Mouse (Mus musculus) midbrain, postnatal 0 days (tissue): Measurements from ENCODE around the gene Gm1043. TPM values are rescaled to one million over a fixed set of nuclear protein-coding genes. Genes with fewer than 3 reads are reported as not detected.

ENCODE experiments used
- ATAC-seq: fragments of 200-750 bp; cut with Nextera tagmentation; 2 replicates; pipeline ENCODE4 v1.8.0; 2017; ENCODE audit warnings: moderate number of reproducible peaks, mild to moderate bottlenecking, moderate TSS enrichment, moderate library complexity; ENCODE audit not compliant: low FRiP score
- DNase-seq: peaks from one replicate; pipeline ENCODE4 v3.0.0-alpha.2; 2015; ENCODE audit warnings: low spot score
- H3K27ac ChIP-seq: fragments of 300-500 bp; sonication (generic); 2 replicates; pipeline ENCODE4 v1.5.1; 2014; ENCODE audit warnings: low read depth, mild to moderate bottlenecking, low read length, mixed read lengths
- H3K27me3 ChIP-seq: fragments of 300-500 bp; sonication (generic); 2 replicates; pipeline ENCODE4 v1.6.1; 2014; ENCODE audit warnings: low read length, control low read depth, mixed read lengths; ENCODE audit not compliant: insufficient read depth
- H3K36me3 ChIP-seq: fragments of 300-500 bp; sonication (generic); 2 replicates; pipeline ENCODE4 v1.6.1; 2014; ENCODE audit warnings: low read length, control low read depth, mixed read lengths; ENCODE audit not compliant: insufficient read depth
- H3K4me1 ChIP-seq: fragments of 300-500 bp; sonication (generic); 2 replicates; pipeline ENCODE4 v1.6.1; 2014; ENCODE audit warnings: mild to moderate bottlenecking, control low read depth, antibody characterized with exemption, low read length, mixed read lengths; ENCODE audit not compliant: insufficient read depth
- H3K4me2 ChIP-seq: fragments of 300-500 bp; sonication (generic); 2 replicates; pipeline ENCODE4 v1.6.1; 2014; ENCODE audit warnings: low read depth, mild to moderate bottlenecking, low read length, mixed read lengths; ENCODE audit not compliant: poor library complexity, severe bottlenecking
- H3K4me3 ChIP-seq: fragments of 300-500 bp; sonication (generic); 2 replicates; pipeline ENCODE4 v1.5.1; 2014; ENCODE audit warnings: low read depth, mild to moderate bottlenecking, low read length, moderate library complexity
- H3K9ac ChIP-seq: fragments of 300-500 bp; sonication (generic); replicated peaks from 2 replicates; pipeline ENCODE4 v1.6.1; 2014; ENCODE audit warnings: mild to moderate bottlenecking, low read length, moderate library complexity, mixed read lengths; ENCODE audit not compliant: poor library complexity, severe bottlenecking
- H3K9me3 ChIP-seq: fragments of 300-500 bp; sonication (generic); 2 replicates; pipeline ENCODE4 v1.6.1; 2016; ENCODE audit warnings: low read length, control low read depth
- CTCF ChIP-seq: IDR thresholded peaks from 2 replicates; pipeline ENCODE4 v1.5.1; 2016; ENCODE audit warnings: antibody characterized with exemption, mild to moderate bottlenecking
- WGBS: fragments of 180-500 bp; shearing (Covaris S2); extraction: QIAGEN DNeasy Blood & Tissue Kit; methylation state at CpG from one replicate; pipeline ENCODE4 v1.1.7; 2014; 5-methylcytosine and 5-hydroxymethylcytosine counted together
- polyA plus RNA-seq: library from polyadenylated mRNA; unstranded; fragments of >200 nt; fragmentation: Nextera tagmentation; extraction: Ambion mirVana; gene quantifications from 2 replicates; pipeline ENCODE4 v1.2.1, GENCODE M21; 2015
- total RNA-seq: library from RNA; depleted of rRNA; stranded (reverse); fragments of >200 nt; gene quantifications from 2 replicates; pipeline ENCODE4 v1.2.3, GENCODE M21; 2014

Gm1043 gene
- total and polyA plus RNA-seq, 2 experiments from 2014 or later, result 1.6 to 19.4 TPM

DNA sequence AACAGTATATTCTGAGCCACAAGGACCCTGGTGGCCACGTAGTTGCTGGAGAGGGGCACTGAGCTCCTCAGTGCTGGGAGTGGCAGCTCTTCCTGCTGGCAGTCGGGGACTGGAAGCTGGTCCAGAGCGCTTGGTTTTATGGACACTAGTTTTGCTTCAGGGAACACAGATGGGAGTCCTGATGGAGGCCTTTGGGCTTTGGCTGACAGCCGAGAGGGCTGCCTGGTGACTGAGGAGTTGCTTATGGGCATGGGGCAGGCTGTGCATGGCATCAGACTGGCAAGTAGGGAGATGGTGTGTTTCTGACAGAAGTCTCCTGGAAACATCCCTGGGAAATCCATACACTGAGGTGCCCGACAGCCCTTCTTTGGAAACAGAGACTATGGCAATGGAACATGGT, 105.2 kb downstream of the Gm1043 start:
- no peaks in the 10 kb centered on the region for H3K36me3 ChIP-seq
- no peak for TF ChIP-seq CTCF
- no peak overlapping the region for H3K9ac ChIP-seq
- ATAC-seq (no peak), DNase-seq (no peak)
- no peaks in the 10 kb centered on the region for H3K27me3 ChIP-seq
- H3K27ac ChIP-seq, result no peak overlapping the region
- no peaks in the 10 kb centered on the region for H3K9me3 ChIP-seq
- H3K4me1 ChIP-seq, result no peaks in the 10 kb centered on the region
- 80% methylated on average over 5 of the region's 5 CpGs for WGBS
- no peak overlapping the region for H3K4me2 ChIP-seq
- H3K4me3 ChIP-seq, result no peak overlapping the region

DNA sequence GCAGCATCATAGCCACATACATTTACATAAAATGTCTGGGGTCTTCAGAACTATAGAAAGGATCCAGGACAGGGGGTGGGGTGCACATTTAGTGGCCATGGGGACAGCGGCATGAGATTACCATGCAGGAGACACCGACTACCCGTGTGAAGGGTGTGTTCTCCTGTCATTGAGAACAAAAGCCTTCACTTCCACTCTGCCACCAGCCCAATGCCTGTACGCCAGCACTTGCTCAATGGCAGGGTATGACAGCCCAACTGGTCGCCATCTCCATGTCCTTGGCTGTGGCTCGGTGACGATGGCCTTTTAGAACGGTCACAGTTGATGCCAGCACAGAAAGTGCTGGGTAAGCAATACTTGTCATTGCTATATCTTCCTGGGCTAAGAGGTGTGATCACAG, 111.0 kb downstream of the Gm1043 start:
- no peak for ATAC-seq
- DNase-seq, result no peak
- 60% methylated on average over 8 of the region's 8 CpGs for WGBS
- Histone ChIP-seq H3K4me1 (peaks cover 7% of the 10 kb centered on the region; the same call in 1 of the 2 replicates), H3K4me2 (no peak overlapping the region), H3K27ac (no peak overlapping the region), H3K9ac (no peak overlapping the region), H3K9me3 (no peaks in the 10 kb centered on the region), H3K4me3 (no peak overlapping the region), H3K27me3 (no peaks in the 10 kb centered on the region), H3K36me3 (0 out of 2 replicates have a peak, but pooled peaks cover 4% of the 10 kb centered on the region)
- no peak for TF ChIP-seq CTCF

- Histone ChIP-seq H3K27ac (no peak overlapping the region), H3K36me3 (0 out of 2 replicates have a peak, but pooled peaks cover 4% of the 10 kb centered on the region), H3K4me3 (no peak overlapping the region), H3K27me3 (no peaks in the 10 kb centered on the region), H3K4me2 (no peak overlapping the region), H3K4me1 (peaks cover 7% of the 10 kb centered on the region; the same call in 1 of the 2 replicates), H3K9ac (no peak overlapping the region), H3K9me3 (no peaks in the 10 kb centered on the region)
- peak; percentile 65 for DNase-seq
- no peak for TF ChIP-seq CTCF
- no peak for ATAC-seq
- 67% methylated on average over 10 of the region's 10 CpGs for WGBS
Observed at GRCm38 (mm10) chr5:37196666-37197250, 111.6 kb downstream of the Gm1043 start.

- Histone ChIP-seq H3K4me2 (no peak overlapping the region), H3K27ac (0 out of 2 replicates have a peak overlapping the region, but pooled peaks have one; percentile 38), H3K27me3 (no peaks in the 10 kb centered on the region), H3K4me3 (no peak overlapping the region), H3K9ac (no peak overlapping the region), H3K36me3 (0 out of 2 replicates have a peak, but pooled peaks cover 4% of the 10 kb centered on the region), H3K9me3 (no peaks in the 10 kb centered on the region), H3K4me1 (peaks cover 7% of the 10 kb centered on the region; the same call in 1 of the 2 replicates)
- DNase-seq (peak; percentile 73), ATAC-seq (peak; percentile 54; the same call in 1 of the 2 replicates)
- no peak for TF ChIP-seq CTCF
- 64% methylated on average over 3 of the region's 3 CpGs for WGBS
Observed at GRCm38 (mm10) chr5:37197423-37197822, 112.3 kb downstream of the Gm1043 start.

- H3K4me3 ChIP-seq, result no peak overlapping the region
- no peak for TF ChIP-seq CTCF
- H3K4me1 ChIP-seq, result peaks cover 7% of the 10 kb centered on the region; the same call in 1 of the 2 replicates
- no peak overlapping the region for H3K27ac ChIP-seq
- WGBS, result 30% methylated on average over 2 of the region's 2 CpGs
- H3K36me3 ChIP-seq, result 0 out of 2 replicates have a peak, but pooled peaks cover 4% of the 10 kb centered on the region
- no peaks in the 10 kb centered on the region for H3K9me3 ChIP-seq
- H3K9ac ChIP-seq, result no peak overlapping the region
- ATAC-seq (no peak), DNase-seq (peak; percentile 66)
- no peak overlapping the region for H3K4me2 ChIP-seq
- H3K27me3 ChIP-seq, result no peaks in the 10 kb centered on the region
Observed at GRCm38 (mm10) chr5:37198011-37198688, 113.0 kb downstream of the Gm1043 start.

- Histone ChIP-seq H3K4me2 (no peak overlapping the region), H3K9me3 (no peaks in the 10 kb centered on the region), H3K9ac (no peak overlapping the region), H3K27me3 (no peaks in the 10 kb centered on the region), H3K36me3 (peaks cover 3% of the 10 kb centered on the region; the same call in 1 of the 2 replicates), H3K4me3 (no peak overlapping the region), H3K27ac (no peak overlapping the region), H3K4me1 (0 out of 2 replicates have a peak, but pooled peaks cover 7% of the 10 kb centered on the region)
- DNase-seq, result no peak
- WGBS, result 18% methylated on average over 1 of the region's 1 CpGs
- TF ChIP-seq CTCF, result no peak
- no peak for ATAC-seq
Observed at GRCm38 (mm10) chr5:37202285-37202684, 117.1 kb downstream of the Gm1043 start.
